Mouse (Mus musculus) E14TG2a.4 (cell line): ENCODE results near the gene Hacl1.

Source experiments
- CTCF ChIP-seq: conservative IDR thresholded peaks from 2 replicates; pipeline ENCODE4 v1.5.1; 2014; ENCODE audit warnings: low read length
- NANOG ChIP-seq: IDR thresholded peaks from 2 replicates; pipeline ENCODE4 v1.6.1; 2014; ENCODE audit warnings: borderline replicate concordance, low read length, mixed read lengths

GRCm38 (mm10) chr14:31640890-31641505 is at the start of gene Hacl1, which contains the start of gene Btd:
- TF ChIP-seq NANOG: 0 out of 2 replicates have a peak, but pooled peaks have one; percentile 16
- no peak for TF ChIP-seq CTCF
